Mouse (Mus musculus): ENCODE results near the gene Tmem52.

DNA sequence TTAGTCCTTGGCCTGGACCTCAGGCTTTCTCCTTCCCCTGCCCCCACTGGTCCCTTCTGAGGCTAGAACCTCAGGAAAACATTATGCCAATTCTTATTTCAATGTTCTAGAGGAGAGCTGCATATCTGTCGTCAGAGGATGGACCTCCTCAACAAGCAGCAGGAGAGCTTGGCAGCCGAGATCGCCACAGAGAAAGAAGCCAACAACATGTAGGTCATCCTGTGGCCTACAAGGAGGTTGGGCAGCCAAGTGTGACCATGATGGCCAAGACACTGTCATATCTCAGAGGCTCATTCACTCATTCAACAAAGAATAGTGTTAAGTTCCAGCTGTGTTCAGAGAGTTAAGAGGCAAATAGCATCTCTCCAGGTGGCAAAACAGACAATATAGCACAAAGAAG is 48.8 kb upstream of the Tmem52 start:
- TF ChIP-seq CTCF (IDR thresholded peaks at IDR 0.05; ENCODE audit: low read depth) (no peak), EP300 (IDR thresholded peaks at IDR 0.05; ENCODE audit: low read depth) (no peak)
